Mouse (Mus musculus) cerebellum, adult 11 months (tissue): ENCODE data around the gene Phf2.
A peak's percentile ranks its signal among the peaks of the same experiment; 100 is the strongest.

Source experiments
- DNase-seq: peaks from one replicate; pipeline ENCODE4 v3.0.0; 2022

Phf2 gene

DNA sequence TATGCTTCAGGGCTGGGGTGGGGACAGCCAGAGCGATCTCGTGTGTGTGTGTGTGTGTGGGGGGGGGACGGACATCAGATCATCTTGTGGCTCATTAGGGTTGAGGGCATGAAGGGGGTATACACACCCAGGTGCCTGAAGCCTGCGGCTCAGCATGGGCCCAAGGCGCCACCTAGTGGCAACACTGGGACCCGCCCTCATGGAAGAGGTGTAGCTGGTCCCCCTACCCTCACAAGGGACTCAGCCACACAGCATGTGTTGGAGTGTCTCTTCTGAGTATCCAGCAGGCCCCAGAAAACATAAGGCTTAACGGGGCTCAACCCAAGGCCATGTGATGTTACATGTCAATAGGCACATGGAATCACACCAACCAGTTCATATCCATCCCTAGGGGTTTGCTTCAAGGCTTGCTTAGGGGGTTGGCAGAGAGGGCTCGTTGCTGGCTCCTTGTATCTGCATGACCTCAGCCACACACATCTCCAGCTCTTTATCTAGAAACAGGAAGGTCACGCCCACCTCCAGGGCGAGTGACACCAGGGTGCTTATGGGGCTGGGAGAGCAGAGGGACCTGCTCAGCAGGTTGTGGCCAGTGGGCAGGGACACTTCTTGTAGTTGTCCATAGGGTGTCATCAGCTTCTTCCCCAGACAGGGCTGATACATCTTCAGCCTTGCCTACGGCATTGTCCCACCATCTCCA, 69.9 kb downstream of the Phf2 start:
- peak; percentile 54 for DNase-seq

DNA sequence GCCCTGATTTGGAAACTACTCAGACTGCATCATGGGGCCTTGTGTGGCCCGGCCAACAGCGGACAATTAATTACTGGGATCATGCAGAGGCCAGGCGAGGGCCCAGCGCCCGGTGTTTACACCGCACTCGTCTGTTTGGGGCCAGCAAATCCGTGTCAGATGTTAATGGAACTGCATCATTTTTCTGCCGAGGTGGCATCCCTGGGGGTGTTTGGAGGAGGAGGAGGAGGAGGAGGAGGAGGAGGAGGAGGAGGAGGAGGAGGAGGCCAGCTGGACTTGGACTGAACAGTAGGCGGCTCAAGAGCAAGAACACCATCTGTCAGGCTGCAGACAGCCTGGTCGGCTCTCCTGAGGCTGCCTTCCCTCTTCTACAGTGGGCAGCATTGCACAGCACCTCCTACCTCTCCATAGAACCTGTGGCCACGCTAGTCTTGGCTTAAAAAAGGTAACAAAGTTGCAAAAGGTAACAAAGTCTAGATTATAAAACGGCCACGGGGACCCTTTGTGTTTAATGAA, 72.6 kb downstream of the Phf2 start:
- DNase-seq, result peak; percentile 46

DNA sequence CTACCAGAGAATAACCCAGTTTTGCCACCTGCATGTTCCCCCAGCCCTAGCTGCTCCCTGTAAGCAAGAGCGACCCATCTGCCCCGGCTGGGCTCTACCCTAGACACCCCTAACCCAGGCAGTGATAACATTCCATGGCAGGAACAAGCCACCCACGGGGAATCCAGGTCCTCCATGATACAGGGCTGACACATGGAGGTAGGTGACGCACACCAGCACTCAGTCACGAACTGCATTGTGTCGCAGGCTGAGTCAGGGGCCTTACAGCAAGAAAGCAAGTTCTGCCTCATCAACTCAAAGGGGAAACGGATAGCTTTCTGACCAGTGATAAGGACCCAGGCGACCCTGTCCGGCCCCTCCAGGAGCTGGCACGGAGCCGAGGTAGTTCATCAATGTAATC, 74.0 kb downstream of the Phf2 start:
- no peak for DNase-seq

DNA sequence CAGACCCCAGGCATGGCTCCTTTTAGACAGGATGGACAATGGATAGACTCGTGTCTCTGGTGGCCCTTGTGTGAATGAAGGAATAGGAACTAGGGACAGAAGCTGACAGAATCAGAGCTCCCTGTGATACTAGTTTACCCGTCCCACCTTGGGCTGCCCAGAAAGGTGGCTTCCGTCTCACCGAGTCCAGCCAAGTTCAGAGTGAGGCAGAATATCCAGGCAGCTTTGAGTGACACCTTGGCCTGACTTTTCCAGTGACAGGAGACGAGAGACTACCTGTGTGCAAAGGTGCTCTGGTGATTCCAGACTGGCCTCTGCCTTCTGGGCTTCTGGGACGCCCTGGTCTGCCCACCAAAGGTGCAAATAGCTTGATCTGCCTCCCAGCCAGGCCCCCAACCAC, 75.2 kb downstream of the Phf2 start:
- no peak for DNase-seq

DNA sequence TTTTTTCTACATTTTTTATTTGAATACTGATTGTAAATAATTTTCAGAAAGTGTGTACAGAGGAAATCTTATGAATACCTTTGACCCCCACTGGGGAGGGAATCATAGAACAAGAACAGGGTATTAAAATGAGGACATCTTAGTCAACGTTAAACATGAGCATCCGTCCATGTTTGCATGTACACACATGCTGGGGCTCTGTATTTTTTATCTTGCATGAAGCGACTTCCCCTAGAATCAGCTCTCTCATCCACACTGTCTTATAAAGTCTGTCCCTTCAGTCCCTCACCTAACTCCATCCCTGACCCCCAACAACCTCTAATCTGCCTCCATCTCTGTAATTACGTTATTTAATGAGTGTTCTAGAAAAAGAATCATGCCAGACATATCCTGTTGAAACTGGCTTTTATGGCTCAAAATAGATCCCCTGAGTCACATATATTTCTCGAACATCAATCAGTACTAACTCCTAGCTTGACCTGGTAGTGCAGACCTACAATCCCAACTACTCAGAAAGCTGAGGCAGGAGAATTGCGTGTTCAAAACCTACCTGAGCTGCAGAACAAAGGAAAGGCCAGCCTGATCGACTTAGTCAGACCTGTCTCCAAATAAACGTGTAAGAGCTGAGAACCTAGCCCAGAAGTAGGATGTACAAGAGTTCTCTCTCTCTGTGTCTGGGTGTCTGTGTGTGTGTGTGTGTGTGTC, 86.2 kb downstream of the Phf2 start:
- no peak for DNase-seq

DNA sequence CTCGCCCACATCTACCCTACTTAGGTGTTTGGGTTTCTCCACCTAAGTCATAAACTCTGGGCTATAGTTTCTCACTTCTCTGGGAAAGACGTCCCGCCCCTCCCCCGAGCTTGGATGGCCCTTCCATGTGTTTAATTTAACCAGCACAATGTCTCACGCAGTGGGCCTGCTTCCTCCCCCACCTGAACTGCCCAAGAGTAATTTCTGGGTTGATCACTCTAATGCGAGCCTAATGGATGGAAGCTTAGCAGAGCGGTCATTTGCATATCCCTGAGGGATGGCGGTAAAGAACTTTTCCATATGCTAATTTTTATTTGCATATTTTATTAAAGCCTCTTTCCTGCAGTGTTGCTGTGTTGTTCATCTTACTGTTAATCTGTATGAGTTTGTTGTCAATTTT, 86.8 kb downstream of the Phf2 start:
- DNase-seq, result no peak

DNA sequence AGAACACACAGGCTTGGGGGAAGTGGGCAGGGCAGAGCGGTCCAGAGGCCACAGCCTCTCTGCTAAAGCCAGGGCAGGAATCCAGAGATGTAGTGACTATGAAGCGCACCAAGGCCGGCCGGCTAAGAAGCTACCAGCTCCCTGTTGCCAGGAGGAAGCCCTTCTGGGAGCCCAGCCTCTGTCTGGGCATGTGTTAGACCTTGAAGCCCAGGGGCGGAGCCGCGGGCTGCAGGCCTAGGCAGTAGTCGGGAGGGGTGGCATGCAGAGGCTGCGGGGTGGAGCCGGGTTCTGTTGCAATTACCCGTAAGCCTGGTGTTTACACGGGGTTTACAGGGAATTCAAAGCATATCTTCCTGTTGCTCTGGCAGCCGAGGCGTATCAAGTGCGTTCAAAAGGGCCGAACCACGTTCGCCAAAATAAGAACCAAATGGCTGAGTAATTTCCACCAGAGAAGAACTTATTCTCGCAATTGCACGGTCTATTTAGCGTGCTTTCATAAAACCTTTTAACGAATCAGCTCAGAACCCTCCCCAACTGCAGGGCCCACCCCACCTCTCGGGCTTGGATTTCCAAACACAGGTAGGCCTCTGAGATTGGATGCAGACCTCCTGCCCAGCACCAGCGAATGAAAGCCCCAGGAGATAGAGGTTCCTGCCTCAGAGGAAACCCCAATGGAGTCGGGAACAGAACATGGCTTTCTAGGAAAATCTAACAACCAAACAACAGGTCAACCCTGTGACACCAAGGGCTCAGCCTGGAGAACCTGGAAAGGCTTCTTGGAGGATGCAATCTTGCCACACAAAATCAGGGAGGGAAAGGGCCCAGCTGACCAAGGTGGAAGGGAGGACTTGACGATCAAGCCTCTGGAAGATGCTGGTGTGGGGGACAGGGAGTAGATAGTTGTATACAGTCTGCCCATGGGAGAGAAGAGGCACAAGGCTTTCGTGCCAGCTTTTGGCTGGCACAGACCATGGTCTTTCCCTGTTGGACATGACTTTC, 87.9 kb downstream of the Phf2 start:
- no peak for DNase-seq

DNA sequence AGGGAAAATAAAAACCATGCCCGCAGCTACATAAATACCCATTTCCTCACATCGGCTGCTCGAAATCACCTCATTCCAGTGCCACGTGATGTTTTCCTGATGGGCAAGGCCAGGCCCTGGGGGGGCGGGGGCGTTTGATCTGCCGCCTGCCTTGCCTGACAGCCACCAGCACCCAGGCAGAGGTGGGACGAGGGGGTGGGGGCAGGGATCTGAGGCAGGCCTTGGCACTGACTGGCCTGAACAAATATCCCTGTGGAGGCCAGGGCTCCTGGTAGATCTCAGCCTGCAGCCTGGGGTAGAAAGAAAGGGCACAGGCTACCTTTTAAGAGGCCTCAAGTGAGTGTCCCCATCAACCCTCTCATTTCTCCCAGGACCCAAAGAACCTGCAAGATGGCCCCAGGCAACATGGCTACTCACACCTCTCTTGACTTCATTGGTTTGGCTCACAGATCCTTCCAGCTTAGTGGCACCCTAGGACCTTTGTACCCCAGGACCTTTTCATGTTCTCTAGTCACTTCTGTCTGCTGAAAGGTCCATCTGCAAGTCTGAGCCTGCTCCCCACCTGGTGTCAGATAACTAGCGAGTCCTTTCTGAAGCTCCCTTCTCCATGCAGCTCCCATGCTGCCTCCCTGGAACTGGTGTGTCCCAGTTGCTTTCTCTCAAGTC, 90.4 kb downstream of the Phf2 start:
- DNase-seq, result no peak

DNA sequence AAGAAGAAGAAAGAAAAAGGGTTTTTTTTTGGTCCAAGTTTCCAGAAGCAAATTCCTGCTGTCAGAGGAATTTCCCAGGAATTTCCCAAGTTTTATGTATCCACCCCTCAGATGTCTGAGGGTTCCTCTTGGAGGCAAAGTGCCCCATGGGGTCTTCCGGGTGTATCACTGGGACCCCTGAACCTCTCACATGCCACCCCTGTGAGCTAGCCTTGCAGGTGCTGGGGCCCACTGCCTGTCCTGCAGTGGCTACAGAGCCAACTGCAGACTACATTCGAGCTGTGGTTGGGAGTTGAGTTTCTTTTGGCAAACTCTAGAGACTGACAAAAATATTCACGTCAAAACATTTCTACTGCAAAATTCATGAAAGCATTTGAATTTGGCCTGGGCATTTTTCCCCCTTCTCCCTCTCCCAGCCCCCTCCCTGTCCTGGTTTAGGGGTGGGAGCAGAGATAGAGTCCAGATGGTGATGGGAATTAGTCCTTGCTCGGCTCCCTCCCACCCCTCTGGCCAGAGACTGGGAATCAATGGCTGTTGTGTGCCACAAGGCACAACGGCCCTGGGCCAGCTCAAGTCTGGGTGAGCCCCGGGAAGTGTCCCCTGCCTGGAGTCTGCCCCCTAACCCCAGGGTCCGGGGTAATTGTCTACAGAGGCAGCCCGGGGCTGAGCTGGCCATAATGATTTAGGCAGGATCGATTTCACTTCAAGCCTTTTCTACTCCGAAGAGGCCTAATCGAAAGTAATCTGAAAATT, 91.2 kb downstream of the Phf2 start:
- DNase-seq, result no peak

DNA sequence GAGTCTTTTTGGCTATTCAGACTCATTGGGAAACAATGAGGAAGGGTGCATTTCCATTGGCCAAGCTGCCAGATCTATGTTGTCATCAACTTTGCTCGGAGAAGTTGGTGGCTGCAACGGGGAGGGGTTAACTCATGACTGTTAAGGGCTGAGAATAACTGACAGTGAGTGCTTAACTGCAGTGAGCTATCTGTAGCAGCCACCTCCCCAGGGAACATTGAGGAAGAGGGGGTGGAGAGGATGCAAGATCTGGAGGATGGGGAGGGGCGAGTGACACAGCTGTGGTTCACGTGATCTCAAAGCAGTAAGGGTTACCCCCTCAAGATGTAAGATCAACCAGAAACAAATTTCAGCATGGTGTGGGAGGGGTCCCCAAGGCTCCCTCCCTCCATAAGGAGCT, 92.8 kb downstream of the Phf2 start:
- DNase-seq, result no peak

DNA sequence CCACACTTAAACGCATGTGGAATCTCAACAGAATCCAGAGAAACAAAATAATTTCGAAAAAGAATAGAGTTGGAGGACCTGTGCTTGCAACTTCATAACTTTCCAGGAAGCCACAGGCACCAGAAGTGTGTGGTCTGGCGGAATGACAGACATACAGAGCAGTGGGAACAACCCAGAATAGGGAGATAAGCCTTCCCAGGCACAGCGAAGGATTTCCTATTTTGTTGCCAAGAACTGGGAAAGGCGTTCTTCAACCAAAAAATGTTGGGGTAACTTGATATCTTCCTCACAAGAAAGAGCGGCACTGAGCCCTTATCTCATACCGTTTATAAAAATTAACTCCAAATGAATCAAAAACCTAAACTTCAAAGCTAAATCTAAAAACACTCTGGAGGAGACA, 96.4 kb downstream of the Phf2 start:
- DNase-seq, result no peak

DNA sequence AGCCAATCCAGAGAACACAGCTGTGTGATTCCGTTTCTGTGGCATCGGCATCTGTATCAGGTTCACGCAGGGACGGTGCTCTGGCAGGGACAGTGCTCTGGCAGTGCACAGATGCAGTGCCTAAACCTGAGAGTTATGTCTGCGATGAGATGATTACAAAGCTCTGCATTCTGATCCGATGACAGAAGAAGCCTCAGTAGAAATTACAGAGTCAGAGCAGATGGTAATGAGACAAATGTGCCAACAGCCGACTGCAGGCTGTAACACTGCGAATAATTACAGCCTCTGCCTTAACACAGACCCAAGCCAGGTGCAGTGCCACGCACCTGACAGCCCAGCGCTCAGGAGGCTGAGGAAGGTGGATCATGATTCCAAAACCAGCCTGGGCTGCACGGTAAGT, 102.8 kb downstream of the Phf2 start:
- DNase-seq, result no peak

DNA sequence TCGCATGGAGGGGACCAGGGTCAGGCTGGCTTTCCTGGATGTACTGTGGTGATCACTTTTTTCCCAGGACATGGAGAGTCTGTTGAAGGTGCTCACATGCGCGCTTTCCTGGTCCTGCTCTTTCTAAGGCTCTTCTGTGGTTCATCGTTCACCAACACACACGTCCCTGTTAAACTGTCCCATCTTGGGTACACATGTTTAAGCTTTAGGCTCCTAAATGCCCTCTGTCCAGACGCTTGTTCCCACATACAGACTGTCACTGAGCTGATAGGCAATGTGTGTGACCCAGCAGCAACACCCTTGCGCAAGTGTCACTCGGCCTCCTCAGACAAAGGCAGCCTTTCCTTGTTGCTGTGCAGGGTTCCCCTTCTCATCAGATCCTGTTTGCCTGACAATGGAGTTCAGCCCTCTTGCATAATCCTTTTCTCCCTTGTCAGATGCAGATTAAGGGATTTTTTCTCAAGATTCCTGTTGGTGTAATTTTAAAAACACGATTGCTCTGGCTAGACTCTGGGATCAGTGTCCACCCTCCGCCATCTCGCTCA, 107.1 kb downstream of the Phf2 start:
- no peak for DNase-seq

DNA sequence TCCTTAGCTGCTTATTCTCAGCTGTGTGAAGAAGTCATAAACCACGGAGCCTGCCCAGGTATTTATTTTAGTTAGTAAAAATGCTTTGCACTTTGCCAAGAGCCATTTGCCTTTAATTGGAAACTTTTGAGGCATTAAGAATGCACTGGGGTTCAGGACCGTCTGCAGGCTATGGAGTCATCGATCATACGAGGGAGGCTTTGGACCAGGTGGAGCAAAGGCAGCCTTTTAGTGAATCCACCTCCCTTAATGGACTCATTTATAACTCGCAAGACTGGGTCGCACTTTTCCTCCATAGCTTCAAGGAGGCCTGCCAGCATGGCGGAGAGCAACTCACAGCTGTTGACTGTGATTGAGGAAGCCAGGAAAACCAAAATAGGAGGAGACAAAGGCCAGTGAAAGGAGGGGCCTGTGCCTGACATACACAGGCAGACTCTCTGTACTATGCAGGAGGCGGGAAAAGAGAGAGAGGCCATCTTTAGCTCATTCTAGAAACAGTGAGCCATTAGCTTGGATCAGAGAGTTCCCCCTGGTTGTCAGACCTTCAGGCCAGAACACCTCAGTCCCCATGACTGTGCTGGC, 110.0 kb downstream of the Phf2 start:
- DNase-seq, result no peak

DNA sequence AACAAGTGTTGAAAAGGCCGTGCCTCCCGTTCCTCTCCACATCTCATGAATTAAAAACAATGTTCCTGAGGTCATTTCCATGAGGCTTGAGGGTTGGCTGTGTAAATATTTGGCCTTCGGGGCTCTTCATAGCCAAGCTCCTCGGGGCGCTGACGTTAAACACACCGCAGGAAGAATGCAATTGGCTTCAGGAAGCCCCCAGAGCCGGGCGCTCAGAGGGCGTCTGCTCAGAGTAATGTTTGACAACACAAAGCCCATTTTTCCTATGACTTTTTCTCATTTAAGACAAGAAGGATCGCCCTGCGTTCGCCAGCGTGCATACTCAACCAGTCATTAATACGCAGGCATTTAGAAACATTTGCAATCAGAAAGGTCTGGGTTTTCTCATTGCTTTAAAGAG, 114.2 kb downstream of the Phf2 start:
- DNase-seq, result no peak
